Mouse (Mus musculus): Measurements from ENCODE around the gene Rgs3. TPM values are rescaled to one million over a fixed set of nuclear protein-coding genes. Genes with fewer than 3 reads are reported as not detected.
"Not testable (repeated sequence)": the region's sequence is repeated elsewhere in the genome, so short reads cannot be mapped to it uniquely, and the experiment has no call there.

Gene Rgs3
- polyA plus RNA-seq, 1 experiment from 2014 or later, result 6.6 TPM

GRCm38 (mm10) chr4:62591326-62591725 is 31.7 kb downstream of the Rgs3 start:
- Histone ChIP-seq H3K27me3 (ENCODE audit: insufficient read depth, low read length) (no peaks in the 10 kb centered on the region), H3K4me3 (ENCODE audit: low read depth, low read length) (no peak overlapping the region), H3K4me2 (ENCODE audit: low read depth, low read length) (no peak overlapping the region), H3K9ac (replicated peaks) (no peak overlapping the region), H3K4me1 (ENCODE audit: insufficient read depth) (no peaks in the 10 kb centered on the region), H3K9me3 (ENCODE audit: low read length) (no peaks in the 10 kb centered on the region), H3K36me3 (replicated peaks; ENCODE audit: insufficient read depth, low read length) (no peaks in the 10 kb centered on the region), H3K27ac (ENCODE audit: low read depth) (no peak overlapping the region)
- no peak for ATAC-seq
- TF ChIP-seq EP300 (IDR thresholded peaks at IDR 0.05; ENCODE audit: low read depth), result no peak
- TF ChIP-seq CTCF (IDR thresholded peaks at IDR 0.05; ENCODE audit: low read depth), result no peak
- 19% methylated on average over 11 of the region's 11 CpGs for WGBS (ENCODE audit: insufficient replicate concordance)
- no peak for DNase-seq

DNA sequence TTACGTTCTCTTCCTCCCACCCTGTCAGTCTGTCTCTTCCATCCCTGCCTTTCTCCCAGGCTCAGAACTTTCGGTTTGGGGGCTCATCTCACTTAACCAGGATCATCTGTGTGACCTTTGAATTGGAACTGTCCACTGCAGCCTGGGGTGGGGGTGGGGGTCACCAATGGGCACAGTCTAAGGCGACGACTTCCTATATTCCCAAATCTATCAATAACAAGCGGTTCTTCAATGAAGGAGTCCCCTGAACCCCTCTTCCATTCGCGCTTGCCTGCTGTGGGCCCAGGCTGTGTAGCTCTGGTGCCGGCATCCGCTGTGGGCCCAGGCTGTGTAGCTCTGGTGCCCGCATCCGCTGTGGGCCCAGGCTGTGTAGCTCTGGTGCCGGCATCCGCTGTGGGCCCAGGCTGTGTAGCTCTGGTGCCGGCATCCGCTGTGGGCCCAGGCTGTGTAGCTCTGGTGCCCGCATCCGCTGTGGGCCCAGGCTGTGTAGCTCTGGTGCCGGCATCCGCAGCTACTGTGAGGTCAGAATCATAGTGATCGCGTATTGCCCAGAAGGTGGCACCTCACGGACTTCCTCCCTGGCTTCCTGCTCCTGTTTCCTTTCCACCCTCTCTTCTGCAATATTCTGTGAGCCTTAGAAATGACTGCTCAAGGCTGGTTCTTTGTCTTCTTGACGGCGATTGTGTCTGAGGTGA is 34.0 kb downstream of the Rgs3 start:
- H3K27ac ChIP-seq (ENCODE audit: low read depth); H3K9ac ChIP-seq (replicated peaks); ATAC-seq; H3K4me3 ChIP-seq (ENCODE audit: low read depth, low read length); H3K4me2 ChIP-seq (ENCODE audit: low read depth, low read length); DNase-seq; H3K9me3 ChIP-seq (ENCODE audit: low read length); H3K36me3 ChIP-seq (replicated peaks; ENCODE audit: insufficient read depth, low read length); H3K27me3 ChIP-seq (ENCODE audit: insufficient read depth, low read length); H3K4me1 ChIP-seq (ENCODE audit: insufficient read depth): not testable (repeated sequence)
- 65% methylated on average over 24 of the region's 24 CpGs for WGBS (ENCODE audit: insufficient replicate concordance)

DNA sequence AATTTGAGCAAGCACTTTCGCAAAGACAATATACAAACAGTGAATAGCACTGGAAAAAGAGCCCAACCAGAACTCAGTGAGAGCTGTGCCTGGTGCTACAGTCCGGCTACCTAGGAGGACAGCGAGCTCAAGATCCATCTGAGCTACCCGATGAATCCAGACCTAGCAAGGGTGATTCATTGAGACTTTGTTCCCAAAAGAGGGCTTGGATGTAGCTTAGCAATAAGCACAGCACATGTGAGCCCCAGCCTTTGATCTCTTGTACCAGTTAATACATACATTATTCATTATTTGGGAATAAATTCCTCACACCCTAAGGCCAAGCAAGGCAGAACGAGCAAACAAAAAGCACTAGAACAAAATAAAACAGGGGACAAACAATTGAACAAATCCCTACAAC is 34.8 kb downstream of the Rgs3 start:
- H3K9me3 ChIP-seq (ENCODE audit: low read length), result no peaks in the 10 kb centered on the region
- no peaks in the 10 kb centered on the region for H3K4me1 ChIP-seq (ENCODE audit: insufficient read depth)
- H3K27me3 ChIP-seq (ENCODE audit: insufficient read depth, low read length), result no peaks in the 10 kb centered on the region
- no peak overlapping the region for H3K4me2 ChIP-seq (ENCODE audit: low read depth, low read length)
- no peak for TF ChIP-seq CTCF (IDR thresholded peaks at IDR 0.05; ENCODE audit: low read depth)
- no peak for TF ChIP-seq EP300 (IDR thresholded peaks at IDR 0.05; ENCODE audit: low read depth)
- H3K27ac ChIP-seq (ENCODE audit: low read depth), result no peak overlapping the region
- no peak overlapping the region for H3K9ac ChIP-seq (replicated peaks)
- ATAC-seq (no peak), DNase-seq (no peak)
- WGBS (ENCODE audit: insufficient replicate concordance), result 79% methylated on average over 5 of the region's 5 CpGs
- H3K4me3 ChIP-seq (ENCODE audit: low read depth, low read length), result no peak overlapping the region
- H3K36me3 ChIP-seq (replicated peaks; ENCODE audit: insufficient read depth, low read length), result no peaks in the 10 kb centered on the region

DNA sequence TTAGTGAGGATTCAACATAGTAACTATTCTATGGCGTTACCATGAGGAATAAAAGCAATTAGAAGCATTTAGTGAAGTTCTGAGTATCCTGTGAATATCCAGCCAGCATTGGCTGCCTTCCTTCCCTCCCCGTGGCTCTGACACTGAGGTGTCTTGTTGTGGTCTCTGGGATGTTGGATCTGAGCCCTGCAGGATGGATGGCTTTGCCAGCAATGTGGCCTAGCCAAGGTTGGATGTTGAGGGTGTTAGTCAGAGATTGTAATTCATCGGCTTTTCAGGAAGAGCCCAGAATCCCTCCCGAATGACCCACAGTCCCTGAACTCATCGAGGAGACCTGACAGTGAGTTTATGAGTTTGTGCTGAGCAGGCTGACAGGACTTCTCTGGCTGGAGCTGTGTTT is 36.4 kb downstream of the Rgs3 start:
- DNase-seq (no peak), ATAC-seq (no peak)
- TF ChIP-seq EP300 (IDR thresholded peaks at IDR 0.05; ENCODE audit: low read depth), result no peak
- TF ChIP-seq CTCF (IDR thresholded peaks at IDR 0.05; ENCODE audit: low read depth), result no peak

GRCm38 (mm10) chr4:62600549-62600948 is 40.9 kb downstream of the Rgs3 start:
- no peak overlapping the region for H3K4me2 ChIP-seq (ENCODE audit: low read depth, low read length)
- no peak overlapping the region for H3K9ac ChIP-seq (replicated peaks)
- H3K27me3 ChIP-seq (ENCODE audit: insufficient read depth, low read length), result no peaks in the 10 kb centered on the region
- no peaks in the 10 kb centered on the region for H3K9me3 ChIP-seq (ENCODE audit: low read length)
- WGBS (ENCODE audit: insufficient replicate concordance), result 28% methylated on average over 1 of the region's 1 CpGs
- TF ChIP-seq EP300 (IDR thresholded peaks at IDR 0.05; ENCODE audit: low read depth), result no peak
- ATAC-seq (no peak), DNase-seq (no peak)
- no peaks in the 10 kb centered on the region for H3K4me1 ChIP-seq (ENCODE audit: insufficient read depth)
- no peak overlapping the region for H3K27ac ChIP-seq (ENCODE audit: low read depth)
- H3K4me3 ChIP-seq (ENCODE audit: low read depth, low read length), result no peak overlapping the region
- no peaks in the 10 kb centered on the region for H3K36me3 ChIP-seq (replicated peaks; ENCODE audit: insufficient read depth, low read length)

More for the DNA sequence above, 36.4 kb downstream of the Rgs3 start:
- Histone ChIP-seq H3K27ac (ENCODE audit: low read depth) (no peak overlapping the region), H3K27me3 (ENCODE audit: insufficient read depth, low read length) (no peaks in the 10 kb centered on the region), H3K4me3 (ENCODE audit: low read depth, low read length) (no peak overlapping the region), H3K9me3 (ENCODE audit: low read length) (no peaks in the 10 kb centered on the region), H3K4me1 (ENCODE audit: insufficient read depth) (no peaks in the 10 kb centered on the region), H3K9ac (replicated peaks) (no peak overlapping the region), H3K36me3 (replicated peaks; ENCODE audit: insufficient read depth, low read length) (no peaks in the 10 kb centered on the region), H3K4me2 (ENCODE audit: low read depth, low read length) (no peak overlapping the region)
- 62% methylated on average over 5 of the region's 5 CpGs for WGBS (ENCODE audit: insufficient replicate concordance)

GRCm38 (mm10) chr4:62603607-62604006 is 44.0 kb downstream of the Rgs3 start:
- 63% methylated on average over 4 of the region's 4 CpGs for WGBS (ENCODE audit: insufficient replicate concordance)
- 0 out of 2 replicates have a peak, but pooled peaks have one; percentile 19 for ATAC-seq
- DNase-seq, result no peak

GRCm38 (mm10) chr4:62604094-62604493 is 44.4 kb downstream of the Rgs3 start:
- no peak overlapping the region for H3K4me3 ChIP-seq (ENCODE audit: low read depth, low read length)
- no peak overlapping the region for H3K9ac ChIP-seq (replicated peaks)
- H3K4me1 ChIP-seq (ENCODE audit: insufficient read depth), result no peaks in the 10 kb centered on the region
- 65% methylated on average over 4 of the region's 4 CpGs for WGBS (ENCODE audit: insufficient replicate concordance)
- H3K27ac ChIP-seq (ENCODE audit: low read depth), result no peak overlapping the region
- no peak overlapping the region for H3K4me2 ChIP-seq (ENCODE audit: low read depth, low read length)
- no peaks in the 10 kb centered on the region for H3K9me3 ChIP-seq (ENCODE audit: low read length)
- ATAC-seq (no peak), DNase-seq (no peak)
- TF ChIP-seq CTCF (IDR thresholded peaks at IDR 0.05; ENCODE audit: low read depth) (no peak), EP300 (IDR thresholded peaks at IDR 0.05; ENCODE audit: low read depth) (no peak)
- H3K36me3 ChIP-seq (replicated peaks; ENCODE audit: insufficient read depth, low read length), result no peaks in the 10 kb centered on the region
- no peaks in the 10 kb centered on the region for H3K27me3 ChIP-seq (ENCODE audit: insufficient read depth, low read length)

More at GRCm38 (mm10) chr4:62603607-62604006, 44.0 kb downstream of the Rgs3 start:
- Histone ChIP-seq H3K27ac (ENCODE audit: low read depth) (no peak overlapping the region), H3K27me3 (ENCODE audit: insufficient read depth, low read length) (no peaks in the 10 kb centered on the region), H3K9ac (replicated peaks) (no peak overlapping the region), H3K4me2 (ENCODE audit: low read depth, low read length) (no peak overlapping the region), H3K9me3 (ENCODE audit: low read length) (no peaks in the 10 kb centered on the region), H3K4me3 (ENCODE audit: low read depth, low read length) (no peak overlapping the region), H3K4me1 (ENCODE audit: insufficient read depth) (no peaks in the 10 kb centered on the region), H3K36me3 (replicated peaks; ENCODE audit: insufficient read depth, low read length) (no peaks in the 10 kb centered on the region)
- TF ChIP-seq EP300 (IDR thresholded peaks at IDR 0.05; ENCODE audit: low read depth), result no peak
- no peak for TF ChIP-seq CTCF (IDR thresholded peaks at IDR 0.05; ENCODE audit: low read depth)

Data from liver, postnatal 0 days (tissue).